Mouse (Mus musculus) lung, embryonic 15.5 days (tissue): ENCODE data around the gene Naa30. TPM values are rescaled to one million over a fixed set of nuclear protein-coding genes. Genes with fewer than 3 reads are reported as not detected.

Experiments used
- ATAC-seq: fragments of 200-750 bp; cut with Nextera tagmentation; 2 replicates; pipeline ENCODE4 v1.8.0; 2017; ENCODE audit warnings: moderate number of reproducible peaks, borderline replicate concordance; ENCODE audit not compliant: low FRiP score, low TSS enrichment; ENCODE audit errors: extremely low read depth
- H3K27ac ChIP-seq: fragments of 300-500 bp; sonication (generic); 2 replicates; pipeline ENCODE4 v1.5.1; 2015; ENCODE audit warnings: moderate library complexity, mild to moderate bottlenecking, inconsistent platforms
- H3K27me3 ChIP-seq: fragments of 300-500 bp; sonication (generic); 2 replicates; pipeline ENCODE4 v1.6.1; 2015; ENCODE audit warnings: inconsistent platforms
- H3K36me3 ChIP-seq: fragments of 300-500 bp; sonication (generic); 2 replicates; pipeline ENCODE4 v1.6.1; 2015; ENCODE audit warnings: inconsistent platforms
- H3K4me1 ChIP-seq: fragments of 300-500 bp; sonication (generic); 2 replicates; pipeline ENCODE4 v1.6.1; 2015; ENCODE audit warnings: inconsistent platforms
- H3K4me2 ChIP-seq: fragments of 300-500 bp; sonication (generic); 2 replicates; pipeline ENCODE4 v1.6.1; 2015; ENCODE audit warnings: inconsistent platforms, mild to moderate bottlenecking, moderate library complexity
- H3K4me3 ChIP-seq: fragments of 300-500 bp; sonication (generic); 2 replicates; pipeline ENCODE4 v1.5.1; 2015; ENCODE audit warnings: mild to moderate bottlenecking, inconsistent platforms
- H3K9ac ChIP-seq: fragments of 300-500 bp; sonication (generic); 2 replicates; pipeline ENCODE4 v1.6.1; 2015; ENCODE audit warnings: inconsistent platforms
- H3K9me3 ChIP-seq: fragments of 300-500 bp; sonication (generic); 2 replicates; pipeline ENCODE4 v1.6.1; 2016; ENCODE audit warnings: inconsistent platforms
- WGBS: fragments of 180-500 bp; shearing (Covaris S2); methylation state at CpG from one replicate; pipeline ENCODE4 v1.1.7; 2015; 5-methylcytosine and 5-hydroxymethylcytosine counted together
- polyA plus RNA-seq: library from polyadenylated mRNA; unstranded; fragments of >200 nt; fragmentation: Nextera tagmentation; extraction: Ambion mirVana; gene quantifications from 2 replicates; pipeline ENCODE4 v1.2.1, GENCODE M21; 2015

Naa30 gene
- polyA plus RNA-seq, result 9.6 and 10.4 TPM in 2 replicates

- Histone ChIP-seq H3K9ac (peak within 1 kb of the TSS; percentile 94), H3K27ac (peak within 1 kb of the TSS; percentile 77), H3K9me3 (no peaks in the 10 kb centered on the region), H3K36me3 (0 out of 2 replicates have a peak, but pooled peaks cover 4% of the 10 kb centered on the region), H3K4me3 (peak within 1 kb of the TSS; percentile 94), H3K27me3 (no peaks in the 10 kb centered on the region), H3K4me1 (peaks cover 21% of the 10 kb centered on the region), H3K4me2 (peak within 1 kb of the TSS; percentile 84)
- 0% methylated on average over 52 of the region's 86 CpGs for WGBS
- ATAC-seq, result peak; percentile 97
Observed at GRCm38 (mm10) chr14:49171867-49172581, at the start of gene Naa30. TSS of gene Naa30 (plus strand) at chr14:49172226.

DNA sequence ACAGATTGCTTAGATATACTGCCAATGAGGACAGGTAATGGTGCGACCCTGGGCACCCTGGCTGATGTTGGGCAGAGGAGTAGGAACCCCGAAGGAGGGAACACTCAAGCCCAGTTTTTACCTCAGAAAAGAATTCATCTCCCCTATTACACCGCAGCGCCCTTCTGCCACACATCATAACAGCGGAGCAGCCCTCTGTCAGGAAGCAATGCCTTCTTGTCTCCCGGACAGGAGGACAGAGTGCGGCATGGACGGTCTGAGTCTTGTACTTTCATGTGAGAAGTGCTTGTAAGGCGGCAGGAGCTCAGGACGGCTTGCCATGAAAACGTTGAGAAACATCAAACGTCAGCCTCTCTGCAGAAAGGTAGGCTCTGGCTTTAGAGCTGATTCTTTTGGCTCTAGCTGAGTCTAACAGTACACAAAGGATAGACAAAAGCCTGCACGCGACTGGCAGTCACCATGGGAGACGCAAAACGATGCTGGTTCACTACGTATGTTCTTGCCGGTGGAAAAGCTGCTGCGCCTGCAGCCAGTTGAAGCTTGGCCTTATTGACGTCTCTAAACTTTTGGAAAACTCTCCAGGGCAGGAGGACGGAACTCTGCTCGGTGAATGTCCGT lies 44.8 kb upstream of the Naa30 start:
- 72% methylated on average over 23 of the region's 23 CpGs for WGBS
- Histone ChIP-seq H3K36me3 (no peaks in the 10 kb centered on the region), H3K27ac (no peak overlapping the region), H3K9me3 (no peaks in the 10 kb centered on the region), H3K27me3 (no peaks in the 10 kb centered on the region), H3K9ac (no peak overlapping the region), H3K4me3 (no peak overlapping the region), H3K4me1 (no peaks in the 10 kb centered on the region), H3K4me2 (no peak overlapping the region)
- ATAC-seq, result no peak

DNA sequence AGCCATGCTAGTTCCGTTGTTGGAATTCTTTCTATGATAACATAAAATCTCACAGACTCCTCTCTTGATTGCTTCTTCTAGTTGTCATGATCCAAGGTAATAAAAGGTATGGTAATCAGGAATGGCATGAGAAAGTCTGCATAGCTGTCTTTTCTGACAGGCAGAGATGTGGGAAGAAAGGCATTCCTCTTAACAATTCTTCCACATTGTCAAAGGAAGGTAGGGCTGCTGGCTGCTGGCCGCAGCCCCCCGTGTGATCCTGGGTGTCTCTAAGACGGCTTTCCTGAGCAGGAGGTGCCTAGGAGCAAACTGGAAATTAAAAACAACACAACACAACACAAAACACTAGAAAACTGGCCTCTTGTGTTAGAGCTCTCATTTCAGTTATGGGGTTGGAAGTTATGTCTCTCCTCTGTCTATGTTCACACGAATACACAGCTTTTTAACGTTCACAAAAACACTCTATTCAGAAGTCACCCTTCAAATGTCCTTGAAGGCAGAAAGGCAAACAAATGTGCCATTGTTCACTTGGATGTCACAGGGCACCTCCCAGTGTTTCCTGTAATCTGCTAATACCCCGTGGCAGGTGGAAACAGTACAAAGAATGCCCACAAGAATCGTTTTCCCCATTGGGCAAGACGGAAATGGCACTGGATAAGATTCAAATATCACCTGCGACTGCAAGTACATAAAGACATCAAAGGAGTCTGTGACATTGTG lies 43.3 kb upstream of the Naa30 start:
- Histone ChIP-seq H3K4me3 (no peak overlapping the region), H3K27ac (no peak overlapping the region), H3K4me2 (no peak overlapping the region), H3K4me1 (no peaks in the 10 kb centered on the region), H3K9ac (no peak overlapping the region), H3K36me3 (no peaks in the 10 kb centered on the region), H3K27me3 (no peaks in the 10 kb centered on the region), H3K9me3 (no peaks in the 10 kb centered on the region)
- WGBS, result 46% methylated on average over 10 of the region's 10 CpGs
- no peak for ATAC-seq

- Histone ChIP-seq H3K36me3 (no peaks in the 10 kb centered on the region), H3K4me1 (no peaks in the 10 kb centered on the region), H3K9me3 (no peaks in the 10 kb centered on the region), H3K27me3 (no peaks in the 10 kb centered on the region), H3K9ac (no peak overlapping the region), H3K27ac (no peak overlapping the region), H3K4me2 (no peak overlapping the region), H3K4me3 (no peak overlapping the region)
- 76% methylated on average over 3 of the region's 3 CpGs for WGBS
- no peak for ATAC-seq
Observed at GRCm38 (mm10) chr14:49132391-49132790, 39.6 kb upstream of the Naa30 start.

DNA sequence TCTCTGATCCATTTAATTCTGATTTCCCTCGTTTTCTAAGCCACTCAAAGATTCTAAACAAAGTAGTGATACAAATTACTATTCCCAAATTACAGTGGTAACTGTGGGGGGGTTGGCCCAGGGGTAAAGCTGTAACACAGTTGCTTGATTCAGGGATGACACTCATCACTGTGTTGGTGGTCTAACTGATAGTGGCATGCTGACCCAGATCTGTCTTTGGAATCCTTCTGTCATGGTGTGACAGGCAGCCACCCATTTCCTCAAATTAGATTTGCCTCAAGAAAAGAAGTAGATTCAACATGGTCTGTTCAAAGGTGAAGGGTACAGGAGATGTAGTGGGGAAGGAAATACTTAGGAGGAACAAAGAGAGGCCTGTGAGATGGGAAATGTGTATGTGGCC lies 33.9 kb upstream of the Naa30 start:
- Histone ChIP-seq H3K4me1 (no peaks in the 10 kb centered on the region), H3K9ac (no peak overlapping the region), H3K27me3 (no peaks in the 10 kb centered on the region), H3K27ac (no peak overlapping the region), H3K36me3 (no peaks in the 10 kb centered on the region), H3K4me2 (no peak overlapping the region), H3K9me3 (no peaks in the 10 kb centered on the region), H3K4me3 (no peak overlapping the region)
- ATAC-seq, result no peak
- WGBS, result 50% methylated on average over 1 of the region's 1 CpGs

DNA sequence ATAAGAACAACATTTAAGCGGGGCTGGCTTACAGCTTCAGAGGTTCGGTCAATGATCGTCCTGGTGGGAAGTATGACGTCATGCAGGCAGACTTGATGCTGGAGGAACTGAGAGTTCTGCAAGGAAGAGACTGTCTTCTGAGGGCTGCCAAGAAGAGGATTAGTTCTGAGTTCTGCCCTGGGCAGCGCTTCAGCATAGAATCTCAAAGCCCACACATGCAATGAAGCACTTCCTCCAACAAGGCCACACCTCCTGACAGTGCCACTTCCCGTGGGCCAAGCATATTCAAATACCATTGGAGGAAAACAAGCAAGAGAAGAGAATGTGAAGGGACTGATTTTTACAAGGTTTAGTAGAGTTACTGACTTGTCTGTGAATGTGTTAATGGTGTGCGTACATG lies 31.3 kb upstream of the Naa30 start:
- no peak overlapping the region for H3K27ac ChIP-seq
- H3K4me2 ChIP-seq, result no peak overlapping the region
- no peaks in the 10 kb centered on the region for H3K4me1 ChIP-seq
- no peak overlapping the region for H3K4me3 ChIP-seq
- ATAC-seq, result no peak
- H3K27me3 ChIP-seq, result no peaks in the 10 kb centered on the region
- WGBS, result 92% methylated on average over 7 of the region's 7 CpGs
- H3K9ac ChIP-seq, result no peak overlapping the region
- H3K9me3 ChIP-seq, result no peaks in the 10 kb centered on the region
- no peaks in the 10 kb centered on the region for H3K36me3 ChIP-seq

GRCm38 (mm10) chr14:49153801-49154200 lies 18.2 kb upstream of the Naa30 start:
- WGBS, result 26% methylated on average over 7 of the region's 7 CpGs
- no peaks in the 10 kb centered on the region for H3K27me3 ChIP-seq
- no peak overlapping the region for H3K4me2 ChIP-seq
- no peaks in the 10 kb centered on the region for H3K4me1 ChIP-seq
- no peak overlapping the region for H3K9ac ChIP-seq
- H3K27ac ChIP-seq, result no peak overlapping the region
- no peak for ATAC-seq
- no peaks in the 10 kb centered on the region for H3K9me3 ChIP-seq
- no peaks in the 10 kb centered on the region for H3K36me3 ChIP-seq
- no peak overlapping the region for H3K4me3 ChIP-seq

DNA sequence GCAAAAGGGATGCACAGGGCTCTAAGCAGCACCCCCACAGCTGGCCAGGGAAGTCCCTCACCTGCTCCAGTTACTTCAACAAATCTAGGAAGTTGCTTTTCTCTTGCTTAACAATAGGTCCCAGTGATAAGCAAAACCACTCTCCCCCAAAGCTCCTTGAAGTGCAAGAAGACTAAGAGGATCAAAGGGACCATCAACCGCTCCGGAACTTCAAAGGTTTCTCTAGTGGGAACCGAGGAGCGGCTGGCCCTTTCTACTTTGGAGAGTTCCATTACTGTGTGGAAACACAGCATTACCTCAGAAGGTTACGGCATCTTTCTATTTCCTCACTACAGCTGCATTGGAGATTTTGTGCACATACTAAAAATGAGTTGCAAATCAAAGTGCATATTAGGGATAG lies 16.5 kb upstream of the Naa30 start:
- H3K27ac ChIP-seq, result no peak overlapping the region
- H3K9me3 ChIP-seq, result no peaks in the 10 kb centered on the region
- H3K4me1 ChIP-seq, result no peaks in the 10 kb centered on the region
- no peak overlapping the region for H3K9ac ChIP-seq
- no peak for ATAC-seq
- no peak overlapping the region for H3K4me2 ChIP-seq
- WGBS, result 18% methylated on average over 5 of the region's 5 CpGs
- H3K36me3 ChIP-seq, result no peaks in the 10 kb centered on the region
- no peak overlapping the region for H3K4me3 ChIP-seq
- H3K27me3 ChIP-seq, result no peaks in the 10 kb centered on the region

DNA sequence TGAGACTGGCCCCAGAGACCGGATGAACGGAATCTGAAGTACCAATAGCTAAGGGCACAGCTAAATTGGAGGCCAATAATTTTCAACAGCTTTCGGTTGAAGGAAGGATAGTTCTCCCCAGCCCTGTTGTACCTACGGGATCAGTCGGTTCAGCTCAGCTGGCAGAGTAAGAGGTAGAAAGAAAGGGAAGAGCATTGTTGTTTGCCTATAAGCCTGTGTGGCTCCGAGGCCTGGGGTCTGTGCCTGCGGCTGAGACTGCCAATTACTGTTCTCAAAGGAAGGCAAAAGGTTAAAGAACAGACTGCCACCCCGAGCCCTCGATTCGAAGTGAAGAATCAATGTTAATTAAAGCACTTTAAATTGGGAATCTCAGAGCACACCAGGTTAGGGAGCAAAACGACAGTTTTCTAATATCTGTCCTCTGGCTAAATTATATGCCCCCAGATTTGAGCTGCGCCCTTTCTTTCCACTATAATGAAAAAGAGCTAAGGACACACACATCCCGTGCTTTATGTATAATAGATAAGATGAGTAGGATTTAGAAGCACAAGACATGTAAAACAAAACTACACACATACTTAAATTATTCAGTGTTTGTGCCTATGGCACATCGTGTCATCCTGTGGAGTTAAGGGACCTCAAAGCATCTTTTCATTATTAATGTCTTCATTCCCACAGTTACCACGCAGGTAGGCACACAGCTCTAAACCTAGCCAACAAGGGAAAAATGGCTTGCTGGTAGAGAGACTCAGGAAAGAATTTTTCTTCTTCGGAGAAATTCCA lies 13.7 kb upstream of the Naa30 start:
- H3K36me3 ChIP-seq, result no peaks in the 10 kb centered on the region
- no peak overlapping the region for H3K4me3 ChIP-seq
- no peaks in the 10 kb centered on the region for H3K4me1 ChIP-seq
- H3K4me2 ChIP-seq, result no peak overlapping the region
- no peaks in the 10 kb centered on the region for H3K9me3 ChIP-seq
- no peaks in the 10 kb centered on the region for H3K27me3 ChIP-seq
- no peak overlapping the region for H3K27ac ChIP-seq
- no peak for ATAC-seq
- 73% methylated on average over 16 of the region's 16 CpGs for WGBS
- H3K9ac ChIP-seq, result no peak overlapping the region

DNA sequence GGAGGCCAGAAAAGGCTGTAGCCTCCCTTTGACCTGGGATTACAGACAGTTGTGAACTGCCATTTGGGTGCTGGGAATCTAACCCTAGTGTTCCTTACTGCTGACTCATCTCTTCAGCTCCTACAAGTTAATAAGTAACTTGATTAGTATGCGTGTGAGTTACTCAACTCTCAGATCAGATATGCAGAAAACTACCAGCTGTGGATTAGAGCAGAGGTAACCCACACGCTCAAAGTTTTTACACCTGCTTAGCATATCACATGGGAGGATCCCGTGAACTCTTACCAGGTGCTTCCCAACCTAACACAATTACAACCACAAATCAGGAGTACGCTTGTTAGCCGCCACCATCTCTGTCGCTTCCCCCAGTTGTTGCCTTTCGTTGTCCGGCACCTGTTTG lies 740 bp upstream of the Naa30 start:
- ATAC-seq, result peak; percentile 33; the same call in 1 of the 2 replicates
- Histone ChIP-seq H3K4me2 (peak overlapping the region; percentile 84), H3K36me3 (0 out of 2 replicates have a peak, but pooled peaks cover 4% of the 10 kb centered on the region), H3K27me3 (no peaks in the 10 kb centered on the region), H3K4me1 (peaks cover 21% of the 10 kb centered on the region), H3K27ac (peak overlapping the region; percentile 68), H3K4me3 (peak overlapping the region; percentile 94), H3K9me3 (no peaks in the 10 kb centered on the region), H3K9ac (peak overlapping the region; percentile 94; the same call in 1 of the 2 replicates)
- 23% methylated on average over 8 of the region's 8 CpGs for WGBS

DNA sequence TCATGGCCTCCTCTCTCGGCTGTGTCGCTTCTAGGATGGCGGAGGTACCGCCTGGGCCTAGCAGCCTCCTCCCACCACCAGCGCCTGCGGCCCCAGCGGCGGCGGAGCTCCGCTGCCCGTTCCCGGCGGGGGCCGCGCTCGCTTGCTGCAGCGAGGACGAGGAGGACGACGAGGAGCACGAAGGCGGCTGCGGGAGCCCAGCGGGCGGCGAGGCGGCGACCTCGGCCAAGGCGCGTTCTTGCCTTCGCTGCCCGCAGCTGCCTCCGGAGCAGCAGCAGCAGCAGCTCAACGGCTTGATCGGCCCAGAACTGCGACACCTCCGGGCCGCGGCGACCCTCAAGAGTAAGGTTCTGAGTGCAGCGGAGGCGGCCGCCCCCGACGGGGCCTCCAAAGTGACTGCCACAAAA lies 559 bp downstream of the Naa30 start:
- H3K4me3 ChIP-seq, result peak overlapping the region; percentile 94
- peak; percentile 80 for ATAC-seq
- H3K9me3 ChIP-seq, result no peaks in the 10 kb centered on the region
- H3K4me2 ChIP-seq, result peak overlapping the region; percentile 84
- peak overlapping the region; percentile 94 for H3K9ac ChIP-seq
- no peaks in the 10 kb centered on the region for H3K27me3 ChIP-seq
- WGBS, result under 1% methylated on average over 46 of the region's 46 CpGs
- H3K4me1 ChIP-seq, result peaks cover 21% of the 10 kb centered on the region
- 0 out of 2 replicates have a peak, but pooled peaks cover 4% of the 10 kb centered on the region for H3K36me3 ChIP-seq
- peak overlapping the region; percentile 77 for H3K27ac ChIP-seq
